ENCODE assay signal across 9 mouse cellular contexts in genomic region chr16:18381621-18382258, GRCm38 (mm10). TPM values are rescaled to one million over a fixed set of nuclear protein-coding genes. Genes with fewer than 3 reads are reported as not detected.
DNase-seq lines count a peak whose midpoint lies in the region; ATAC-seq lines count a peak whose summit lies in the region.
"Had no signal": no experiment of that assay in that cellular context is flagged by ENCODE, and none has a peak within 500 bp of the region (broad histone marks: within the 10 kb centered on the region; RNA-seq: fewer than 3 reads in every experiment).

No protein-coding gene starts in this region.

- peaks cover 58% of the 10 kb centered on the region for H3K4me1 ChIP-seq in forebrain, embryonic 16.5 days (replicated peaks; ENCODE audit: control insufficient read depth, insufficient read depth, low read length)
- peaks cover 89% of the 10 kb centered on the region for H3K4me1 ChIP-seq in midbrain, embryonic 13.5 days (replicated peaks)

- no peak overlapping the region for H3K4me2 ChIP-seq in forebrain, embryonic 16.5 days (ENCODE audit: low read length)
- H3K4me2 ChIP-seq in midbrain, embryonic 13.5 days (replicated peaks) = no peak overlapping the region
- H3K4me2 ChIP-seq: limb, embryonic 15.5 days had no signal

- ATAC-seq in forebrain, embryonic 16.5 days = peak; percentile 72
- peak; percentile 55 for ATAC-seq in midbrain, embryonic 13.5 days
- no peak for ATAC-seq in inflammation-experienced regulatory T-cells, adult 6 months

- 40% methylated on average over 6 of the region's 6 CpGs for WGBS in forebrain, embryonic 16.5 days
- 36% methylated on average over 6 of the region's 6 CpGs for WGBS in midbrain, embryonic 13.5 days

- H3K36me3 ChIP-seq in forebrain, embryonic 16.5 days (ENCODE audit: control insufficient read depth, insufficient read depth) = no peaks in the 10 kb centered on the region
- H3K36me3 ChIP-seq in midbrain, embryonic 13.5 days = no peaks in the 10 kb centered on the region
- H3K36me3 ChIP-seq: limb, embryonic 15.5 days had no signal

- no peaks in the 10 kb centered on the region for H3K27me3 ChIP-seq in forebrain, embryonic 16.5 days (replicated peaks; ENCODE audit: control insufficient read depth, insufficient read depth, low read length)
- H3K27me3 ChIP-seq in midbrain, embryonic 13.5 days = no peaks in the 10 kb centered on the region
- H3K27me3 ChIP-seq: limb, embryonic 15.5 days had no signal

- no peak overlapping the region for H3K4me3 ChIP-seq in forebrain, embryonic 16.5 days (replicated peaks; ENCODE audit: low read length)
- no peak overlapping the region for H3K4me3 ChIP-seq in midbrain, embryonic 13.5 days (replicated peaks)
- H3K4me3 ChIP-seq: limb, embryonic 15.5 days had no signal

- intact Hi-C loops in heart, postnatal 10 days (cut with DNase I) = no loop called here

- DNase-seq in thymus, postnatal 4 days = peak; percentile 8
- DNase-seq in thymus, postnatal 25 days = no peak
- no peak for DNase-seq in urinary bladder, postnatal 36 days (ENCODE audit: low spot score in 2 of 2)
- no peak for DNase-seq in heart, postnatal 10 days
- DNase-seq: thymus, postnatal 36 days had no signal

- H3K9ac ChIP-seq in forebrain, embryonic 16.5 days (replicated peaks; ENCODE audit: low read depth, low read length) = no peak overlapping the region
- H3K9ac ChIP-seq in midbrain, embryonic 13.5 days (replicated peaks) = no peak overlapping the region
- H3K9ac ChIP-seq: limb, embryonic 15.5 days had no signal

- peak overlapping the region; percentile 41 for H3K27ac ChIP-seq in forebrain, embryonic 16.5 days (ENCODE audit: low read length)
- peak overlapping the region; percentile 86 for H3K27ac ChIP-seq in midbrain, embryonic 13.5 days
- H3K27ac ChIP-seq: limb, embryonic 15.5 days had no signal

- H3K9me3 ChIP-seq in forebrain, embryonic 16.5 days (ENCODE audit: control insufficient read depth, low read length) = no peaks in the 10 kb centered on the region
- H3K9me3 ChIP-seq in midbrain, embryonic 13.5 days = no peaks in the 10 kb centered on the region
- H3K9me3 ChIP-seq: limb, embryonic 15.5 days had no signal

RNA-seq across cellular contexts. Expression of gene Arvcf, which starts 33.8 kb away (rescaled TPM):
- polyA plus RNA-seq in forebrain, embryonic 16.5 days (2015; fragmentation: Nextera tagmentation; extraction: Ambion mirVana) = 58.6 and 67.8 TPM in 2 replicates
- 109 and 111 TPM in 2 replicates for polyA plus RNA-seq in midbrain, embryonic 13.5 days (2015; fragmentation: Nextera tagmentation; extraction: Ambion mirVana)
- total RNA-seq in heart, postnatal 10 days (2021) = 10 to 100 TPM; 25.0 to 33.6 TPM
- polyA plus RNA-seq in inflammation-experienced regulatory T-cells, adult 6 months (2017; shearing (Covaris generic)) = 1 to 10 TPM in 1 of 3 experiments, under 1 TPM in 2; 0.52 to 1.0 (median 0.66) TPM

RNA-seq across cellular contexts. Expression of gene Tango2, which starts 33.8 kb away (rescaled TPM):
- polyA plus RNA-seq in forebrain, embryonic 16.5 days (2015; fragmentation: Nextera tagmentation; extraction: Ambion mirVana) = 74.9 and 86.8 TPM in 2 replicates
- polyA plus RNA-seq in midbrain, embryonic 13.5 days (2015; fragmentation: Nextera tagmentation; extraction: Ambion mirVana) = 63.1 and 66.5 TPM in 2 replicates
- 10 to 100 TPM; 62.7 to 65.3 TPM for total RNA-seq in heart, postnatal 10 days (2021)
- polyA plus RNA-seq in inflammation-experienced regulatory T-cells, adult 6 months (2017; shearing (Covaris generic)) = 10 to 100 TPM; 48.6 to 81.2 (median 70.2) TPM

RNA-seq across cellular contexts. Expression of gene Txnrd2, which starts 44.4 kb away (rescaled TPM):
- polyA plus RNA-seq in forebrain, embryonic 16.5 days (2015; fragmentation: Nextera tagmentation; extraction: Ambion mirVana) = 24.0 and 27.8 TPM in 2 replicates
- polyA plus RNA-seq in midbrain, embryonic 13.5 days (2015; fragmentation: Nextera tagmentation; extraction: Ambion mirVana) = 25.9 and 28.6 TPM in 2 replicates
- total RNA-seq in heart, postnatal 10 days (2021) = 10 to 100 TPM; 30.0 to 32.0 TPM
- polyA plus RNA-seq in inflammation-experienced regulatory T-cells, adult 6 months (2017; shearing (Covaris generic)) = 10 to 100 TPM; 15.9 to 21.2 (median 20.4) TPM

RNA-seq across cellular contexts. Expression of gene Comt, which starts 44.9 kb away (rescaled TPM):
- 88.8 and 98.1 TPM in 2 replicates for polyA plus RNA-seq in forebrain, embryonic 16.5 days (2015; fragmentation: Nextera tagmentation; extraction: Ambion mirVana)
- polyA plus RNA-seq in midbrain, embryonic 13.5 days (2015; fragmentation: Nextera tagmentation; extraction: Ambion mirVana) = 75.7 and 78.8 TPM in 2 replicates
- 100 to 1,000 TPM; 133 to 156 TPM for total RNA-seq in heart, postnatal 10 days (2021)
- 10 to 100 TPM; 51.4 to 56.7 (median 52.3) TPM for polyA plus RNA-seq in inflammation-experienced regulatory T-cells, adult 6 months (2017; shearing (Covaris generic))

Comparison
In these comparisons a context has a peak if more than half of its experiments do, and no peak if none do; other contexts are left out.
1. RNA of gene Arvcf, which starts 33.8 kb away (polyA plus RNA-seq): 109 to 111 TPM in midbrain, embryonic 13.5 days and 58.6 to 67.8 TPM in forebrain, embryonic 16.5 days; 0.52 to 1.0 TPM in inflammation-experienced regulatory T-cells, adult 6 months; every median in the first group is over 10 times any median in the second.